In genomic region chr9:57956838-57957236, GRCm38 (mm10) we compare ENCODE assay signal across 16 mouse cellular contexts. TPM values are rescaled to one million over a fixed set of nuclear protein-coding genes. Genes with fewer than 3 reads are reported as not detected.
DNase-seq lines count a peak whose midpoint lies in the region; ATAC-seq and TF ChIP-seq lines count a peak whose summit lies in the region.
"Had no signal": no experiment of that assay in that cellular context is flagged by ENCODE, and none has a peak within 500 bp of the region (broad histone marks: within the 10 kb centered on the region; RNA-seq: fewer than 3 reads in every experiment).

No protein-coding gene starts in this region.

- no peak overlapping the region for H3K9ac ChIP-seq in stomach, embryonic 14.5 days (replicated peaks; ENCODE audit: low read depth, low read length)
- H3K9ac ChIP-seq in hindbrain, postnatal 0 days (replicated peaks; ENCODE audit: low read length) = no peak overlapping the region
- H3K9ac ChIP-seq: neural tube, embryonic 13.5 days had no signal

- 66% methylated on average over 5 of the region's 5 CpGs for WGBS in stomach, embryonic 14.5 days
- WGBS in hindbrain, postnatal 0 days = 88% methylated on average over 5 of the region's 5 CpGs

- H3K4me2 ChIP-seq in stomach, embryonic 14.5 days (replicated peaks; ENCODE audit: low read depth, low read length) = no peak overlapping the region
- no peak overlapping the region for H3K4me2 ChIP-seq in hindbrain, postnatal 0 days (ENCODE audit: low read depth, low read length)
- H3K4me2 ChIP-seq: neural tube, embryonic 13.5 days had no signal

- ATAC-seq in hematopoietic stem cell, adult 5-6 weeks (replicated peaks in 1 of 2; ENCODE audit: insufficient read depth in 1 of 2, low FRiP score in 2 of 2, low TSS enrichment in 1 of 2, low read depth in 1 of 2, poor library complexity in 2 of 2, severe bottlenecking in 2 of 2) = peak; percentile 60 to 78
- ATAC-seq in stomach, embryonic 14.5 days (ENCODE audit: insufficient number of reproducible peaks, insufficient read depth, low FRiP score, low read depth) = 0 out of 2 replicates have a peak, but pooled peaks have one; percentile 35
- no peak for ATAC-seq in hindbrain, postnatal 0 days

- no peaks in the 10 kb centered on the region for H3K4me1 ChIP-seq in stomach, embryonic 14.5 days (ENCODE audit: control insufficient read depth, insufficient read depth, low read length)
- peaks cover 7% of the 10 kb centered on the region; the same call in 1 of the 2 replicates for H3K4me1 ChIP-seq in hindbrain, postnatal 0 days (ENCODE audit: insufficient read depth, low read length)

- DNase-seq in spleen, postnatal 36 days (ENCODE audit: low spot score in 2 of 2) = peak; percentile 73 to 77
- no peak for DNase-seq in spleen, adult 12 weeks (ENCODE audit: low spot score)
- no peak for DNase-seq in adrenal gland, postnatal 10 days
- no peak for DNase-seq in hindbrain, postnatal 0 days (ENCODE audit: low spot score)
- no peak for DNase-seq in layer of hippocampus, adult 18-20 months (ENCODE audit: low spot score in 2 of 2)
- DNase-seq in ovary, postnatal 36 days (ENCODE audit: low spot score) = no peak
- DNase-seq: cerebellum, postnatal 10 days; kidney, adult 8-10 months had no signal

- no peak overlapping the region for H3K4me3 ChIP-seq in stomach, embryonic 14.5 days (ENCODE audit: low read depth, low read length)
- H3K4me3 ChIP-seq in hindbrain, postnatal 0 days (ENCODE audit: low read length) = no peak overlapping the region
- H3K4me3 ChIP-seq: limb, embryonic 10.5 days; midbrain, embryonic 10.5 days; neural tube, embryonic 13.5 days had no signal

- no peaks in the 10 kb centered on the region for H3K27me3 ChIP-seq in stomach, embryonic 14.5 days (ENCODE audit: control insufficient read depth, insufficient read depth, low read length)
- no peaks in the 10 kb centered on the region for H3K27me3 ChIP-seq in hindbrain, postnatal 0 days (ENCODE audit: insufficient read depth, low read length)
- H3K27me3 ChIP-seq: neural tube, embryonic 13.5 days had no signal

- TF ChIP-seq CTCF in hindbrain, postnatal 0 days (IDR thresholded peaks at IDR 0.05; ENCODE audit: low read depth) = no peak

- H3K27ac ChIP-seq in stomach, embryonic 14.5 days (ENCODE audit: low read length) = no peak overlapping the region
- no peak overlapping the region for H3K27ac ChIP-seq in hindbrain, postnatal 0 days
- H3K27ac ChIP-seq: limb, embryonic 10.5 days; midbrain, embryonic 10.5 days; neural tube, embryonic 13.5 days had no signal

- H3K9me3 ChIP-seq in stomach, embryonic 14.5 days (ENCODE audit: control insufficient read depth, low read depth, low read length) = no peaks in the 10 kb centered on the region
- H3K9me3 ChIP-seq in hindbrain, postnatal 0 days (ENCODE audit: low read length) = no peaks in the 10 kb centered on the region
- H3K9me3 ChIP-seq: G1E; limb, embryonic 10.5 days; midbrain, embryonic 10.5 days; neural tube, embryonic 13.5 days had no signal

- H3K36me3 ChIP-seq in stomach, embryonic 14.5 days (ENCODE audit: control insufficient read depth, insufficient read depth, low read length) = no peaks in the 10 kb centered on the region
- H3K36me3 ChIP-seq in hindbrain, postnatal 0 days (ENCODE audit: insufficient read depth, low read length) = peaks cover 42% of the 10 kb centered on the region
- H3K36me3 ChIP-seq: G1E; limb, embryonic 10.5 days had no signal

RNA-seq across cellular contexts. Expression of gene Sema7a, which starts 16.9 kb away (rescaled TPM):
- total RNA-seq in hematopoietic stem cell, adult 5-6 weeks (2017) = 4.1 and 4.3 TPM in 2 replicates
- polyA plus RNA-seq in stomach, embryonic 14.5 days (2014; fragmentation: Nextera tagmentation; extraction: Ambion mirVana) = 1.0 and 1.1 TPM in 2 replicates
- total RNA-seq in adrenal gland, postnatal 10 days (2021) = 10 to 100 TPM; 18.0 to 19.8 TPM
- total RNA-seq in hindbrain, postnatal 0 days (2014; rRNA removed) = 60.2 and 62.8 TPM in 2 replicates
- 4.0 and 4.9 TPM in 2 replicates for polyA plus RNA-seq in hindbrain, postnatal 0 days (2015; fragmentation: Nextera tagmentation; extraction: Ambion mirVana)
- 10 to 100 TPM; 85.7 to 96.3 TPM for total RNA-seq in layer of hippocampus, adult 18-20 months (2021)
- total RNA-seq: G1E had no signal

RNA-seq across cellular contexts. Expression of gene Ubl7, which starts 46.1 kb away (rescaled TPM):
- total RNA-seq in hematopoietic stem cell, adult 5-6 weeks (2017) = 24.7 and 44.2 TPM in 2 replicates
- 93.1 and 101 TPM in 2 replicates for polyA plus RNA-seq in stomach, embryonic 14.5 days (2014; fragmentation: Nextera tagmentation; extraction: Ambion mirVana)
- total RNA-seq in adrenal gland, postnatal 10 days (2021) = 10 to 100 TPM; 71.2 to 74.8 TPM
- 96.6 and 116 TPM in 2 replicates for total RNA-seq in hindbrain, postnatal 0 days (2014; rRNA removed)
- polyA plus RNA-seq in hindbrain, postnatal 0 days (2015; fragmentation: Nextera tagmentation; extraction: Ambion mirVana) = 151 and 152 TPM in 2 replicates
- 100 to 1,000 TPM in 1 of 2 experiments, 10 to 100 TPM in 1; 98.1 to 105 TPM for total RNA-seq in layer of hippocampus, adult 18-20 months (2021)

RNA-seq across cellular contexts. Expression of gene Cyp11a1, which starts 49.4 kb away (rescaled TPM):
- total RNA-seq in hematopoietic stem cell, adult 5-6 weeks (2017) = 1.2 and 1.9 TPM in 2 replicates
- polyA plus RNA-seq in stomach, embryonic 14.5 days (2014; fragmentation: Nextera tagmentation; extraction: Ambion mirVana) = 0.26 and 0.57 TPM in 2 replicates
- total RNA-seq in adrenal gland, postnatal 10 days (2021) = 1,000 to 10,000 TPM; 1,564 to 1,873 TPM
- 4.1 and 4.3 TPM in 2 replicates for total RNA-seq in hindbrain, postnatal 0 days (2014; rRNA removed)
- 1.2 and 1.8 TPM in 2 replicates for polyA plus RNA-seq in hindbrain, postnatal 0 days (2015; fragmentation: Nextera tagmentation; extraction: Ambion mirVana)
- 1 to 10 TPM in 1 of 2 experiments, under 1 TPM in 1; 0.94 to 1.7 TPM for total RNA-seq in layer of hippocampus, adult 18-20 months (2021)
- total RNA-seq: heart, adult 18-20 months had no signal
- polyA plus RNA-seq: hindbrain, embryonic 11.5 days had no signal

Comparison
In these comparisons a context has a peak if more than half of its experiments do, and no peak if none do; other contexts are left out.
1. DNase-seq: peak in spleen, postnatal 36 days (2 of 2); none in spleen, adult 12 weeks (single experiment), adrenal gland, postnatal 10 days (single experiment), hindbrain, postnatal 0 days (single experiment), layer of hippocampus, adult 18-20 months (0 of 2) and ovary, postnatal 36 days (single experiment).
2. RNA of gene Cyp11a1, which starts 49.4 kb away (total RNA-seq): 1,564 to 1,873 TPM in adrenal gland, postnatal 10 days; 4.1 to 4.3 TPM in hindbrain, postnatal 0 days, 0.94 to 1.7 TPM in layer of hippocampus, adult 18-20 months and 1.2 to 1.9 TPM in hematopoietic stem cell, adult 5-6 weeks; every median in the first group is over 100 times any median in the second.